Mouse (Mus musculus) thymus, adult 2 months (tissue): ENCODE results near the gene Irx1. TPM values are rescaled to one million over a fixed set of nuclear protein-coding genes. Genes with fewer than 3 reads are reported as not detected.

Experiments used
- DNase-seq: peaks from one replicate; pipeline ENCODE4 v3.0.0; 2021
- H3K27ac ChIP-seq: fragments of 200-500 bp; 2 replicates; pipeline ENCODE4 v1.5.1; 2012; ENCODE audit warnings: low read length, control low read depth; ENCODE audit not compliant: control insufficient read depth, insufficient read depth
- H3K27me3 ChIP-seq: fragments of 200-500 bp; 2 replicates; pipeline ENCODE4 v1.6.1; 2012; ENCODE audit warnings: mild to moderate bottlenecking, low read length, moderate library complexity, mixed read lengths; ENCODE audit not compliant: control insufficient read depth, insufficient read depth
- H3K36me3 ChIP-seq: fragments of 200-500 bp; 2 replicates; pipeline ENCODE4 v1.6.1; 2012; ENCODE audit warnings: mild to moderate bottlenecking, low read length, moderate library complexity; ENCODE audit not compliant: control insufficient read depth, insufficient read depth
- H3K4me1 ChIP-seq: fragments of 200-500 bp; replicated peaks from 2 replicates; pipeline ENCODE4 v1.6.1; 2012; ENCODE audit warnings: low read length; ENCODE audit not compliant: control insufficient read depth, insufficient read depth
- H3K4me3 ChIP-seq: fragments of 200-500 bp; 2 replicates; pipeline ENCODE4 v1.5.1; 2012; ENCODE audit warnings: mild to moderate bottlenecking, low read length, control low read depth, moderate library complexity; ENCODE audit not compliant: control insufficient read depth, insufficient read depth
- CTCF ChIP-seq: fragments of 200-500 bp; IDR thresholded peaks from 2 replicates; pipeline ENCODE4 v1.5.1; 2012; ENCODE audit warnings: mild to moderate bottlenecking, control low read depth, low read length, moderate library complexity, borderline replicate concordance; ENCODE audit not compliant: control insufficient read depth, poor library complexity, insufficient read depth; ENCODE audit errors: extremely low read depth
- POLR2A ChIP-seq: fragments of 200-500 bp; IDR thresholded peaks from 2 replicates; pipeline ENCODE4 v1.6.1; 2012; ENCODE audit warnings: mild to moderate bottlenecking, low read length, control low read depth, moderate library complexity; ENCODE audit not compliant: control insufficient read depth, poor library complexity, insufficient read depth; ENCODE audit errors: extremely low read depth
- WGBS: fragments of 180-500 bp; shearing (Covaris S2); methylation state at CpG from one replicate; pipeline ENCODE4 v1.1.7; 2018; 5-methylcytosine and 5-hydroxymethylcytosine counted together
- polyA plus RNA-seq: library from polyadenylated mRNA; depleted of rRNA; stranded (reverse); fragments of >200 nt; gene quantifications from 2 replicates; pipeline ENCODE4 v1.2.3, GENCODE M21; 2012; rRNA removed

Irx1 gene
- 0.80 and 0.94 TPM in 2 replicates for polyA plus RNA-seq

- DNase-seq: no peak
- no peaks in the 10 kb centered on the region for H3K4me1 ChIP-seq
- no peaks in the 10 kb centered on the region for H3K36me3 ChIP-seq
- no peak within 1 kb of the TSS for H3K27ac ChIP-seq
- peaks cover 14% of the 10 kb centered on the region; the same call in 1 of the 2 replicates for H3K27me3 ChIP-seq
- no peak within 1 kb of the TSS for H3K4me3 ChIP-seq
- TF ChIP-seq CTCF (no peak), POLR2A (no peak)
- 5% methylated on average over 89 of the region's 100 CpGs for WGBS
These were observed at the start of gene Irx1 for GRCm38 (mm10) chr13:71963356-71964351. Irx1 (minus strand) TSS chr13:71963723.

GRCm38 (mm10) chr13:71979932-71980655 is 16.6 kb upstream of the Irx1 start:
- Histone ChIP-seq H3K4me1 (no peaks in the 10 kb centered on the region), H3K27me3 (no peaks in the 10 kb centered on the region), H3K4me3 (no peak overlapping the region), H3K27ac (no peak overlapping the region), H3K36me3 (no peaks in the 10 kb centered on the region)
- TF ChIP-seq CTCF: no peak
- TF ChIP-seq POLR2A: no peak
- DNase-seq: no peak
- 69% methylated on average over 5 of the region's 5 CpGs for WGBS

- no peak for DNase-seq
- H3K4me1 ChIP-seq: no peaks in the 10 kb centered on the region
- TF ChIP-seq CTCF (no peak), POLR2A (no peak)
- 83% methylated on average over 3 of the region's 3 CpGs for WGBS
- no peaks in the 10 kb centered on the region for H3K36me3 ChIP-seq
- no peaks in the 10 kb centered on the region for H3K27me3 ChIP-seq
- no peak overlapping the region for H3K4me3 ChIP-seq
- no peak overlapping the region for H3K27ac ChIP-seq
These were observed 12.2 kb upstream of the Irx1 start for GRCm38 (mm10) chr13:71975753-71976152.

GRCm38 (mm10) chr13:71968286-71968685 is 4.8 kb upstream of the Irx1 start:
- no peaks in the 10 kb centered on the region for H3K4me1 ChIP-seq
- H3K4me3 ChIP-seq: no peak overlapping the region
- TF ChIP-seq CTCF (no peak), POLR2A (no peak)
- no peak for DNase-seq
- H3K36me3 ChIP-seq: no peaks in the 10 kb centered on the region
- H3K27ac ChIP-seq: no peak overlapping the region
- WGBS: 3% methylated on average over 6 of the region's 6 CpGs
- peaks cover 2% of the 10 kb centered on the region; the same call in 1 of the 2 replicates for H3K27me3 ChIP-seq

- Histone ChIP-seq H3K27me3 (peaks cover 8% of the 10 kb centered on the region; the same call in 1 of the 2 replicates), H3K27ac (no peak overlapping the region), H3K4me3 (no peak overlapping the region), H3K4me1 (no peaks in the 10 kb centered on the region), H3K36me3 (no peaks in the 10 kb centered on the region)
- WGBS: 11% methylated on average over 28 of the region's 28 CpGs
- DNase-seq: no peak
- TF ChIP-seq POLR2A: no peak
- TF ChIP-seq CTCF: no peak
These were observed 4.1 kb upstream of the Irx1 start for GRCm38 (mm10) chr13:71967341-71968250.

GRCm38 (mm10) chr13:71966631-71967030 is 3.1 kb upstream of the Irx1 start:
- no peaks in the 10 kb centered on the region for H3K4me1 ChIP-seq
- no peak overlapping the region for H3K4me3 ChIP-seq
- WGBS: 25% methylated on average over 2 of the region's 2 CpGs
- H3K27ac ChIP-seq: no peak overlapping the region
- H3K27me3 ChIP-seq: peaks cover 14% of the 10 kb centered on the region; the same call in 1 of the 2 replicates
- DNase-seq: no peak
- no peaks in the 10 kb centered on the region for H3K36me3 ChIP-seq
- TF ChIP-seq POLR2A (no peak), CTCF (no peak)
